Mouse (Mus musculus) midbrain, embryonic 11.5 days (tissue): Measurements from ENCODE around the gene Olfr1153. TPM values are rescaled to one million over a fixed set of nuclear protein-coding genes. Genes with fewer than 3 reads are reported as not detected.

Experiments used
- ATAC-seq: fragments of 200-750 bp; cut with Nextera tagmentation; 2 replicates; pipeline ENCODE4 v1.8.0; 2017; ENCODE audit warnings: moderate TSS enrichment, moderate library complexity; ENCODE audit not compliant: low FRiP score
- DNase-seq: peaks from one replicate; pipeline ENCODE4 v3.0.0; 2015; ENCODE audit warnings: low spot score; ENCODE audit errors: missing footprints
- H3K27ac ChIP-seq: fragments of 300-500 bp; sonication (generic); 2 replicates; pipeline ENCODE4 v1.5.1; 2014; ENCODE audit warnings: low read depth, low read length
- H3K27me3 ChIP-seq: fragments of 300-500 bp; sonication (generic); 2 replicates; pipeline ENCODE4 v1.6.1; 2014; ENCODE audit warnings: mild to moderate bottlenecking, low read length, moderate library complexity, mixed read lengths; ENCODE audit not compliant: control insufficient read depth, insufficient read depth
- H3K36me3 ChIP-seq: fragments of 300-500 bp; sonication (generic); 2 replicates; pipeline ENCODE4 v1.6.1; 2014; ENCODE audit warnings: mild to moderate bottlenecking, low read length, moderate library complexity, mixed read lengths; ENCODE audit not compliant: control insufficient read depth, insufficient read depth
- H3K4me1 ChIP-seq: fragments of 300-500 bp; sonication (generic); 2 replicates; pipeline ENCODE4 v1.6.1; 2014; ENCODE audit warnings: low read length; ENCODE audit not compliant: control insufficient read depth, insufficient read depth
- H3K4me2 ChIP-seq: fragments of 300-500 bp; sonication (generic); 2 replicates; pipeline ENCODE4 v1.6.1; 2014; ENCODE audit warnings: mild to moderate bottlenecking, moderate library complexity
- H3K4me3 ChIP-seq: fragments of 300-500 bp; sonication (generic); 2 replicates; pipeline ENCODE4 v1.5.1; 2014; ENCODE audit warnings: low read depth, low read length
- H3K9ac ChIP-seq: fragments of 300-500 bp; sonication (generic); 2 replicates; pipeline ENCODE4 v1.6.1; 2014; ENCODE audit warnings: low read length
- H3K9me3 ChIP-seq: fragments of 300-500 bp; sonication (generic); 2 replicates; pipeline ENCODE4 v1.6.1; 2016; ENCODE audit warnings: low read length; ENCODE audit not compliant: control insufficient read depth
- WGBS: fragments of 180-500 bp; shearing (Covaris S2); extraction: QIAGEN DNeasy Blood & Tissue Kit; methylation state at CpG from one replicate; pipeline ENCODE4 v1.1.7; 2014; 5-methylcytosine and 5-hydroxymethylcytosine counted together
- polyA plus RNA-seq: library from polyadenylated mRNA; unstranded; fragments of >200 nt; fragmentation: Nextera tagmentation; extraction: Ambion mirVana; gene quantifications from 2 replicates; pipeline ENCODE4 v1.2.1, GENCODE M21; 2014

Olfr1153 gene
- polyA plus RNA-seq = not detected in 2 replicates

DNA sequence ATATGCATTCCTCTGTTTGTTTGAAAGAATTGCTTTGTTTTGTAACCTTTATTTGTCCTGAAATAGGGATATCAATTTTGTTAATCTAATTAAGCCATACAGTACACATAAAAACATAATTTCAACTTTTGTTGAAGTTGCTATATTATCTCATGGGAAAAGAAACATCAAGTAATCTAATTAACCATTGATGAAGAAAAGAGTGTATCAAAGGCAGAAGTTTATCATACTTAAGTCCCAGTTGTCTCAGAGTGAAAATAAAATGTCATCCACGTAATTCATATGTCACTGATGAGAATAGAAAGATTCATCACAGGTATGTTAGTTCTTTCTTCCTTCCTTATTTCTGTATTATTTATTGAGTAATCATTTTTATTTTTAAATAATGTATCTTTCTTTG, at the start of gene Olfr1153:
Gene Olfr1153, plus strand, starts transcription at position 301 of the 400 bp plus-strand sequence.
- DNase-seq = no peak
- 72% methylated on average over 1 of the region's 1 CpGs for WGBS

DNA sequence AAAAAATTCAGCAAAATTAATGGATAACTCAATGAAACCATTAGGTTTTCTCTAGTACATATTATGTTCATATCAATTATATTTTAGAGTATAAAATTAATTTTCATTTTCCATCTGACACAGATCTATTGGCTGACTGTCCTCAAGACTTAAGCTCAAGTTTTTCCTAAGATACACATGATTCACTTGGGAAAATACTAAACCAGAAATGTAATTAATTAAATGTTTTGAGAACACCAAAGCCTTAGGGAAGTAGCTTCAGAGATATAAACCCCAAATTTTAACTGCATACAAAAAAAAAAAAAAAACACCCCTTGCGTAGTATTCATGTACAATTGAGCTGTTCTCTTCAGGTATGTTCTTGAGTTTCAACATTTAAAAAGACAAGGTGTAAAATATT, 39.2 kb upstream of the Olfr1153 start, which contains the start of gene Olfr1151:
Gene Olfr1151, plus strand, starts transcription at position 301 of the 400 bp plus-strand sequence.
- Histone ChIP-seq H3K9ac (no peak within 1 kb of the TSS), H3K9me3 (no peaks in the 10 kb centered on the region), H3K4me1 (no peaks in the 10 kb centered on the region), H3K4me2 (no peak within 1 kb of the TSS), H3K4me3 (no peak within 1 kb of the TSS), H3K27me3 (no peaks in the 10 kb centered on the region), H3K27ac (no peak within 1 kb of the TSS), H3K36me3 (no peaks in the 10 kb centered on the region)
- ATAC-seq = no peak
- DNase-seq = no peak
- 90% methylated on average over 1 of the region's 1 CpGs for whole genome bisulfite sequencing

More for the DNA sequence above, at the start of gene Olfr1153:
- Histone ChIP-seq H3K9ac (no peak within 1 kb of the TSS), H3K27me3 (no peaks in the 10 kb centered on the region), H3K27ac (no peak within 1 kb of the TSS), H3K4me3 (no peak within 1 kb of the TSS), H3K9me3 (no peaks in the 10 kb centered on the region), H3K4me1 (no peaks in the 10 kb centered on the region), H3K4me2 (no peak within 1 kb of the TSS), H3K36me3 (no peaks in the 10 kb centered on the region)
- ATAC-seq = no peak

DNA sequence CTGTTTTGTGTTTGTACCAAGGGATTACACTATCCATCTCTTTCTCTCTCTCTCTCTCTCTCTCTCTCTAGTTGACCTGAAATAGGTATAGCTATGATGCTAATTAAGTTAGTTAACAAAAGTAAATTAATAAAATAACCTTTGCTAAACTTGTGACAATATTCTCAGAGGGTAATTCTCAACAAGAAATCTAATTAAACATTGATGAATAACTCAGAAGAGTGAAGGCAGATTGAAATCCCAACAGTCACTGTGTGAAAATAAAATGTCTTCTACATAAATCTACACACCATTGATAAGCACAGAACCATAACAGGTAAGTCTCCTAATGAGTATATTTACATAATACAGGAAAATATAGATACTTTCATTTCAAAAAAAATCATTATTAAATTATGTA, 28.6 kb upstream of the Olfr1153 start, which contains the start of gene Olfr1152:
Gene Olfr1152, plus strand, starts transcription at position 301 of the 400 bp plus-strand sequence.
- H3K9me3 ChIP-seq = no peaks in the 10 kb centered on the region
- H3K4me2 ChIP-seq = no peak within 1 kb of the TSS
- H3K36me3 ChIP-seq = no peaks in the 10 kb centered on the region
- DNase-seq (no peak), ATAC-seq (no peak)
- H3K27me3 ChIP-seq = no peaks in the 10 kb centered on the region
- no peak within 1 kb of the TSS for H3K9ac ChIP-seq
- no peaks in the 10 kb centered on the region for H3K4me1 ChIP-seq
- no peak within 1 kb of the TSS for H3K27ac ChIP-seq
- H3K4me3 ChIP-seq = no peak within 1 kb of the TSS

DNA sequence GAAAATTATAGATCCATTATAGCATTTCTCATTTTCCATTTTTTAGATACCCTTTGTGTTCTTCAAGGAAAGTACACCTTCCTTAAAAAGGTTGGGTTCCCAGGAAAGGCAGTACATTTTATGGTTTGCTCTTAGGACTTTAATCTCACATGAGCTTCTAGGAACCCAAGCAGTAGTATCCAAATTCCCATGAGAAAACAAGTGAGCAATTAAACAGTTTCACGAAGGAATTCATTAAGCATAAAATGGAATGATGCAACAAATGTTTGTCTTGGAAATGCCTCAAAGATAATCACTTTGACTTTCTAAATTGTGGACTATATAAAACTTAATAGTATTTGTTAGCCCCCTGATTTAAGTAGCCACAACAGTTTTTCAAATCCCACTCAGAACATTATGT, 10.3 kb downstream of the Olfr1153 start, which contains the start of gene Olfr1154:
Gene Olfr1154, minus strand, starts transcription at position 101 of the 400 bp plus-strand sequence.
- ATAC-seq = no peak
- Histone ChIP-seq H3K4me1 (no peaks in the 10 kb centered on the region), H3K9me3 (no peaks in the 10 kb centered on the region), H3K9ac (no peak within 1 kb of the TSS), H3K27me3 (no peaks in the 10 kb centered on the region), H3K4me3 (no peak within 1 kb of the TSS), H3K27ac (no peak within 1 kb of the TSS), H3K36me3 (no peaks in the 10 kb centered on the region), H3K4me2 (no peak within 1 kb of the TSS)
- no peak for DNase-seq
- 86% methylated on average over 1 of the region's 1 CpGs for WGBS

DNA sequence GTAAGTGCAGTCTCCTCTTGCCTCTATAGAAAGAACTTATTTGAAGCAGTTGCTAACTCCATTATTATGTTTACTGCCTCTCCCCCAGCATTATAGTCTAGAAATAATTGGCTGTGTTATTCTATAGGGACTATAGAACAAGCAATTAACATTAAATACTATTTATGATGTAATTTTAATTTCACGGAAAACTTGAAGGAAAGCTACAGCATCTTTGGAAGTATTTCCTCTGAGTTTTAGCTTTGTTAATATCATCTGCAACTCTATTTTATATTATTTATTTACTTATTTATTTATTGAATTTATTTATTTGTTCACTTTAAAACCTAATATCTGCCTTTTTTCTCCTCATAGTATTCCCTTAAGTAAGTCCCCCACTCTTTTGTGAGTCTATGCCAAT, 50.3 kb downstream of the Olfr1153 start, which contains the start of gene Olfr1155:
Gene Olfr1155, minus strand, starts transcription at position 101 of the 400 bp plus-strand sequence.
- Histone ChIP-seq H3K9ac (no peak within 1 kb of the TSS), H3K9me3 (no peaks in the 10 kb centered on the region), H3K4me1 (no peaks in the 10 kb centered on the region), H3K4me3 (no peak within 1 kb of the TSS), H3K4me2 (no peak within 1 kb of the TSS), H3K27ac (no peak within 1 kb of the TSS), H3K27me3 (no peaks in the 10 kb centered on the region), H3K36me3 (no peaks in the 10 kb centered on the region)
- WGBS = 96% methylated on average over 1 of the region's 1 CpGs
- DNase-seq (no peak), ATAC-seq (no peak)

Other genes starting within 250 kb of the Olfr1153 start
- not detected in 2 replicates for gene Olfr1133, start 247.6 kb upstream of the Olfr1153 start, polyA plus RNA-seq
- gene Olfr1134, start 236.5 kb upstream of the Olfr1153 start, polyA plus RNA-seq = not detected in 2 replicates
- not detected in 2 replicates for gene Olfr1135, start 221.3 kb upstream of the Olfr1153 start, polyA plus RNA-seq
- not detected in 2 replicates for gene Olfr1136, start 201.0 kb upstream of the Olfr1153 start, polyA plus RNA-seq
- not detected in 2 replicates for gene Olfr1137, start 181.8 kb upstream of the Olfr1153 start, polyA plus RNA-seq
- gene Olfr1138, start 155.0 kb upstream of the Olfr1153 start, polyA plus RNA-seq = not detected in 2 replicates
- not detected in 2 replicates for gene Olfr1140, start 151.2 kb upstream of the Olfr1153 start, polyA plus RNA-seq
- not detected in 2 replicates for gene Olfr1141, start 141.0 kb upstream of the Olfr1153 start, polyA plus RNA-seq
- not detected in 2 replicates for gene Olfr152, start 115.5 kb upstream of the Olfr1153 start, polyA plus RNA-seq
- not detected in 2 replicates for gene Olfr1143, start 94.4 kb upstream of the Olfr1153 start, polyA plus RNA-seq
- gene Olfr1145, start 85.1 kb upstream of the Olfr1153 start, polyA plus RNA-seq = not detected in 2 replicates
- gene Olfr1148, start 64.4 kb upstream of the Olfr1153 start, polyA plus RNA-seq = not detected in 2 replicates
- gene Olfr1150-ps1, start 51.0 kb upstream of the Olfr1153 start, polyA plus RNA-seq = not detected in 2 replicates
- not detected in 2 replicates for gene Olfr1151, start 39.1 kb upstream of the Olfr1153 start, polyA plus RNA-seq
- gene Olfr1152, start 28.5 kb upstream of the Olfr1153 start, polyA plus RNA-seq = 0.01 TPM in 1 of 2 replicates, not detected in the other
- gene Olfr1154, start 10.2 kb downstream of the Olfr1153 start, polyA plus RNA-seq = not detected in 2 replicates
- not detected in 2 replicates for gene Olfr1155, start 50.2 kb downstream of the Olfr1153 start, polyA plus RNA-seq
- not detected in 2 replicates for gene Olfr1156, start 58.1 kb downstream of the Olfr1153 start, polyA plus RNA-seq
- not detected in 2 replicates for gene Olfr1157, start 73.3 kb downstream of the Olfr1153 start, polyA plus RNA-seq
- not detected in 2 replicates for gene Olfr74, start 79.7 kb downstream of the Olfr1153 start, polyA plus RNA-seq
- gene Olfr1158, start 95.2 kb downstream of the Olfr1153 start, polyA plus RNA-seq = not detected in 2 replicates
- not detected in 2 replicates for gene Olfr1160, start 113.3 kb downstream of the Olfr1153 start, polyA plus RNA-seq
- gene Olfr1161, start 127.8 kb downstream of the Olfr1153 start, polyA plus RNA-seq = not detected in 2 replicates
- gene Olfr73, start 142.7 kb downstream of the Olfr1153 start, polyA plus RNA-seq = not detected in 2 replicates
- gene Olfr1162, start 156.2 kb downstream of the Olfr1153 start, polyA plus RNA-seq = not detected in 2 replicates
- not detected in 2 replicates for gene Olfr1163, start 176.9 kb downstream of the Olfr1153 start, polyA plus RNA-seq
- not detected in 2 replicates for gene Olfr1164, start 199.0 kb downstream of the Olfr1153 start, polyA plus RNA-seq
- not detected in 2 replicates for gene Olfr1166, start 233.3 kb downstream of the Olfr1153 start, polyA plus RNA-seq